Mouse (Mus musculus): ENCODE measurements around the gene Fasl. TPM values are rescaled to one million over a fixed set of nuclear protein-coding genes. Genes with fewer than 3 reads are reported as not detected.
A peak's percentile ranks its signal among the peaks of the same experiment; 100 is the strongest.

Fasl gene
- polyA plus RNA-seq, 1 experiment from 2014 or later, result 0.08 TPM

DNA sequence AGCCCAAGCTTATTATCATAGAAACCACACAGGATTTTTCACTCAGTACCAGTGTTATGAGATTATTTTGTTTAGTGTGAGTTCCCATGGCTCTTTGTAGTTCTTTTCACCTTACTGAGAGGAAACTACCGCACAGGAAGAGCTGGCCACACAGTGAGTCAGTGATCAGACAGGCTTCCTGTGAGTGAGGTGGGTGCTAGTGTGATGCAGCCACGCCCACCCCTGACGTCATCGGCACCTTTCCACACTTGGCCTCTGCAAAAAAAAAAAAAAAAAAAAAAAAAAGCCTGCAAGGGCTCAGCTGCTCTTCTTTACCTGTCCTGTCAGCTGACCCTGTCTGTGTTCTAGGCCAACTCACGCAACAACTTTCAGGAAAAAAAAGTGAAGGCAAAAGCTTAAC lies 21.6 kb downstream of the Fasl start:
- Histone ChIP-seq H3K27me3 (ENCODE audit: insufficient read depth, low read length) (no peaks in the 10 kb centered on the region), H3K36me3 (replicated peaks; ENCODE audit: insufficient read depth, low read length) (no peaks in the 10 kb centered on the region), H3K27ac (ENCODE audit: low read depth) (peak overlapping the region; percentile 6; the same call in 1 of the 2 replicates), H3K9ac (replicated peaks) (peak overlapping the region; percentile 51; the same call in 1 of the 2 replicates), H3K4me2 (ENCODE audit: low read depth, low read length) (peak overlapping the region; percentile 76), H3K4me1 (ENCODE audit: insufficient read depth) (peaks cover 6% of the 10 kb centered on the region), H3K9me3 (ENCODE audit: low read length) (no peaks in the 10 kb centered on the region), H3K4me3 (ENCODE audit: low read depth, low read length) (peak overlapping the region; percentile 39)
- WGBS (ENCODE audit: insufficient replicate concordance), result 8% methylated on average over 5 of the region's 5 CpGs
- no peak for TF ChIP-seq CTCF (IDR thresholded peaks at IDR 0.05; ENCODE audit: low read depth)
- no peak for TF ChIP-seq EP300 (IDR thresholded peaks at IDR 0.05; ENCODE audit: low read depth)
- peak; percentile 83 for DNase-seq
- ATAC-seq, result peak; percentile 86

DNA sequence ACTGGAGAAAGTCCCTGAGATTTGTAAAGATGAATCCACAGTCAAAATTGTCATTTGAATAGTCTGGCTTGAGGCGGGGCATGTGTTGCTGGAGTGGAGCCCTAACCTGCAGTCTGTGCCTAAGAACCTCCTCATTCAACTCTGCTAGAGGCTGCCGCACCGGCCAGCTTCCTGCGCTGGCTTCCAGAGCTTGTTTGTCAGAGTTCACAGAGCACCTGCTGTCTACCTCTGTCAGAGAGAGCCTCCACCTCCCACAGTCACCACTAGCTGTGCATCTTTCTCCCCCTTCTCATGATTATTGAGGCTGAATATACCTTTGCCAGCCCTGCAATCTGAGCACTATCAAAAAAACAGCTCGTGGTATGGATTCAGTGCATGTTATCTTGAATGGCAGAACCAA lies 22.4 kb downstream of the Fasl start:
- H3K9me3 ChIP-seq (ENCODE audit: low read length), result no peaks in the 10 kb centered on the region
- H3K27me3 ChIP-seq (ENCODE audit: insufficient read depth, low read length), result no peaks in the 10 kb centered on the region
- no peak overlapping the region for H3K9ac ChIP-seq (replicated peaks)
- DNase-seq (peak; percentile 12), ATAC-seq (no peak)
- no peak overlapping the region for H3K27ac ChIP-seq (ENCODE audit: low read depth)
- WGBS (ENCODE audit: insufficient replicate concordance), result 25% methylated on average over 5 of the region's 5 CpGs
- no peak overlapping the region for H3K4me3 ChIP-seq (ENCODE audit: low read depth, low read length)
- H3K4me2 ChIP-seq (ENCODE audit: low read depth, low read length), result no peak overlapping the region
- no peaks in the 10 kb centered on the region for H3K36me3 ChIP-seq (replicated peaks; ENCODE audit: insufficient read depth, low read length)
- TF ChIP-seq EP300 (IDR thresholded peaks at IDR 0.05; ENCODE audit: low read depth), result no peak
- TF ChIP-seq CTCF (IDR thresholded peaks at IDR 0.05; ENCODE audit: low read depth), result no peak
- H3K4me1 ChIP-seq (ENCODE audit: insufficient read depth), result peaks cover 6% of the 10 kb centered on the region

DNA sequence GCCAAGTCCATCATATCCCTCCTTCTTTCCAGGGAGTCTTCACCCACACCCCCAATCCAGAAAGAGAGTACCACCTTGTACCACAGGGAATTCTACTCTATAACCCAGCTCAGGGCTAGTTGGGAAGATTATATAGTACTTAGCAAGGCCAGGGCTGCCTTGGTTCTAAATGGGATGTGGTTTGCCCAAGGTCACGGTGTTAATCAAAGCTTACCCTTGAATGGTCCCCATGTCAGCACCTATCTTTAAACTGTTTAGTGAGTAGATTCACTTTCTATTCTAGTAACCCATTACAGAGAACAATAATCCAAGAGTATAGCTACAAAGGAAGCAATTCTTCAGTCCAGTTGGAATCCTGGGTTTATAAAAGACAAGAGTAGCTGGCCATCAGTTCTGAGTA lies 23.3 kb downstream of the Fasl start:
- Histone ChIP-seq H3K27me3 (ENCODE audit: insufficient read depth, low read length) (no peaks in the 10 kb centered on the region), H3K9me3 (ENCODE audit: low read length) (no peaks in the 10 kb centered on the region), H3K9ac (replicated peaks) (no peak overlapping the region), H3K36me3 (replicated peaks; ENCODE audit: insufficient read depth, low read length) (no peaks in the 10 kb centered on the region), H3K4me3 (ENCODE audit: low read depth, low read length) (no peak overlapping the region), H3K4me1 (ENCODE audit: insufficient read depth) (peaks cover 6% of the 10 kb centered on the region), H3K4me2 (ENCODE audit: low read depth, low read length) (no peak overlapping the region), H3K27ac (ENCODE audit: low read depth) (no peak overlapping the region)
- no peak for DNase-seq
- TF ChIP-seq EP300 (IDR thresholded peaks at IDR 0.05; ENCODE audit: low read depth), result no peak
- TF ChIP-seq CTCF (IDR thresholded peaks at IDR 0.05; ENCODE audit: low read depth), result no peak
- no peak for ATAC-seq
- 86% methylated on average over 1 of the region's 1 CpGs for WGBS (ENCODE audit: insufficient replicate concordance)

DNA sequence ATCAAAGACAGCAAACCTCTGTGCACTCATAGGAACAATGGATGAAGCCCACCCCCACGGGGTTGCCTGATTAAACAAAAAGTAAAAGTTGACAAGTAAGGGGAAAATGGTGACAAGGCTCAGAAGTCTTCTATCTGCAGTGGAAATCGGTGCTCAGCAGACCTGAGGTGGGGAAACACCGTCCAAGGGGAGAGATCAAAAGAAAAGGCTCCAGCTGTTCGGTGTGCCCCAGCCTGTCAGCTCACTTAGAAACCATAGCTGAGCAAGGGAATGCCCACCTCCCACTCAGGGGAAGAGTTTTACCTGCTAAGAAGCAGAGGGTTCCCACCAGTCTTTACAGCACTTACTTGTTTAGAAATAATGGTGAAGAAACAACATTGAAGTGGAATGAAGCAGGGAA lies 26.7 kb downstream of the Fasl start:
- H3K27me3 ChIP-seq (ENCODE audit: insufficient read depth, low read length), result no peaks in the 10 kb centered on the region
- 45% methylated on average over 4 of the region's 4 CpGs for WGBS (ENCODE audit: insufficient replicate concordance)
- peaks cover 2% of the 10 kb centered on the region; the same call in 1 of the 2 replicates for H3K4me1 ChIP-seq (ENCODE audit: insufficient read depth)
- no peak overlapping the region for H3K27ac ChIP-seq (ENCODE audit: low read depth)
- ATAC-seq (no peak), DNase-seq (no peak)
- no peaks in the 10 kb centered on the region for H3K9me3 ChIP-seq (ENCODE audit: low read length)
- no peaks in the 10 kb centered on the region for H3K36me3 ChIP-seq (replicated peaks; ENCODE audit: insufficient read depth, low read length)
- H3K4me2 ChIP-seq (ENCODE audit: low read depth, low read length), result no peak overlapping the region
- no peak overlapping the region for H3K4me3 ChIP-seq (ENCODE audit: low read depth, low read length)
- no peak overlapping the region for H3K9ac ChIP-seq (replicated peaks)
- TF ChIP-seq EP300 (IDR thresholded peaks at IDR 0.05; ENCODE audit: low read depth) (no peak), CTCF (IDR thresholded peaks at IDR 0.05; ENCODE audit: low read depth) (no peak)

DNA sequence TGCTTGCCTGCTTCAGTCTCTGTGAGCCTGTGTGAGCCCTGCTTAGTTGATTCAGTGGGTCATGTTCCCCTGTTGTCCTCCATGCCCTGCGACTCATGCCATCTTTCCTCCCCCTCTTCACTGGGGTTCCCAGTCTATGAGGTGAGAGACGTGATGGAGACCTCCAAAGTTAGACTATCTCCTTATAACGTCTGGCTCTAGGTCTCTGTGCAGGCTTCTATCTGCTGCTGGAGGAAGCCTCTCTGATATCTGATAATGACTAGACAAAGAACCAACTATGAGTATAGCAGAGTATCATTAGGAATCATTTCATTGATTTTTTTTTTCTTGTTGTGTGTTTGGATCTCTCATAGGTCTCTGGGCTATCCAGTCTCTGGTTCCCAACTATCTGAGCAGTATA lies 31.7 kb downstream of the Fasl start:
- ATAC-seq, result no peak
- Histone ChIP-seq H3K4me1 (ENCODE audit: insufficient read depth) (peaks cover 4% of the 10 kb centered on the region), H3K4me2 (ENCODE audit: low read depth, low read length) (no peak overlapping the region), H3K27me3 (ENCODE audit: insufficient read depth, low read length) (no peaks in the 10 kb centered on the region), H3K9me3 (ENCODE audit: low read length) (no peaks in the 10 kb centered on the region), H3K9ac (replicated peaks) (no peak overlapping the region), H3K27ac (ENCODE audit: low read depth) (no peak overlapping the region), H3K36me3 (replicated peaks; ENCODE audit: insufficient read depth, low read length) (no peaks in the 10 kb centered on the region), H3K4me3 (ENCODE audit: low read depth, low read length) (no peak overlapping the region)
- 53% methylated on average over 3 of the region's 3 CpGs for WGBS (ENCODE audit: insufficient replicate concordance)
- no peak for DNase-seq
- TF ChIP-seq EP300 (IDR thresholded peaks at IDR 0.05; ENCODE audit: low read depth) (no peak), CTCF (IDR thresholded peaks at IDR 0.05; ENCODE audit: low read depth) (no peak)

DNA sequence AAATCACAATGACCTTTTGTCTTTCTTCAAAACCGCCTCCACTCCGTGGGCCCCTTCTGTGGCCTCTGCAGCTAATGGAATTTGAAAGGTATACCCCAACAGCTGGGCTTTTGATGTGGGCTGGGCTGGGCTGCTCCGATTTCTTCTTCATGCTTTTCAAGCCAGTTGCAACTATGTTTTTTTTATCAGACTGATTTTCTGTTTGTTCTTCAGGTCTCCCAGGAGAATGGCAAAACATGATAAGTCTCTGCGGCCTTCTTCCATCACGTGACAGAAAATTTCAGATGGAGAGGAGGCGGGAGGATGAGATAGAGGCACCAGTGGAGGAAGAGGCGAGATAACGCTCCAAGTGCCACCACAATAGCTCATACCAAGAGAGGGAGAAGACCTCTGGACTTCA lies 37.0 kb downstream of the Fasl start:
- DNase-seq, result no peak
- no peak overlapping the region for H3K4me3 ChIP-seq (ENCODE audit: low read depth, low read length)
- peak overlapping the region; percentile 55; the same call in 1 of the 2 replicates for H3K27ac ChIP-seq (ENCODE audit: low read depth)
- no peak overlapping the region; the same call in 1 of the 2 replicates for H3K9ac ChIP-seq (replicated peaks)
- TF ChIP-seq CTCF (IDR thresholded peaks at IDR 0.05; ENCODE audit: low read depth) (no peak), EP300 (IDR thresholded peaks at IDR 0.05; ENCODE audit: low read depth) (peak; percentile 90)
- no peaks in the 10 kb centered on the region for H3K9me3 ChIP-seq (ENCODE audit: low read length)
- H3K27me3 ChIP-seq (ENCODE audit: insufficient read depth, low read length), result no peaks in the 10 kb centered on the region
- 40% methylated on average over 8 of the region's 8 CpGs for WGBS (ENCODE audit: insufficient replicate concordance)
- no peaks in the 10 kb centered on the region for H3K36me3 ChIP-seq (replicated peaks; ENCODE audit: insufficient read depth, low read length)
- H3K4me1 ChIP-seq (ENCODE audit: insufficient read depth), result peaks cover 16% of the 10 kb centered on the region
- H3K4me2 ChIP-seq (ENCODE audit: low read depth, low read length), result peak overlapping the region; percentile 59
- peak; percentile 51 for ATAC-seq

Data from liver, postnatal 0 days (tissue).